Comparison of ENCODE assay signal across 9 mouse cellular contexts in the genomic region with DNA sequence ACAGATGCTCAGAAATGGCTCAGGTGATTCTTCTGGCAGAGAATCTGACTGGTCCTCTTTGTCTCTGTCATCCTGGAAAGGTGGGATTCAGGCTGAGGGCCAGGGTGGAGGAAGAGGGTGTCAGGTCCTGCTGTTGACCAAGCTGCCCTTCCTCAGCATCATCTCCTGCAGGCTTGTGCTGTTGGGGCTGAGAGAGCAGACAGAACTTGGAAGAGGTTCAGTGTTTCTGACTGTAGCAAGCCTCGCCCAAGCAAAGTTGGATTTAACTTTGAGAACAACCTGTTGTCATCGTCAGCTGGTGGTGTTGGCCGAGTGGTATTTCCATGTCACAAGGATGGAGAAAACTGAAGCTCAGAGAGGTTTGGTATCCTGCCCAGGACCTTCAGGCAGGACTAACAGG.
DNase-seq lines count a peak whose midpoint lies in the region; ATAC-seq and TF ChIP-seq lines count a peak whose summit lies in the region.
"Had no signal": no experiment of that assay in that cellular context is flagged by ENCODE, and none has a peak within 500 bp of the region (broad histone marks: within the 10 kb centered on the region; RNA-seq: fewer than 3 reads in every experiment).

No protein-coding gene starts in this region.

- no peak overlapping the region for H3K4me3 ChIP-seq in heart, embryonic 11.5 days (ENCODE audit: low read depth, low read length)
- no peak overlapping the region for H3K4me3 ChIP-seq in spleen, adult 2 months (ENCODE audit: extremely low read depth, insufficient read depth, insufficient read length)
- H3K4me3 ChIP-seq in intestine, postnatal 0 days (ENCODE audit: low read depth, low read length): 0 out of 2 replicates have a peak overlapping the region, but pooled peaks have one; percentile 9
- H3K4me3 ChIP-seq in stomach, postnatal 0 days (ENCODE audit: low read depth, low read length): no peak overlapping the region

- ATAC-seq in heart, embryonic 11.5 days (replicated peaks; ENCODE audit: insufficient number of reproducible peaks, low FRiP score, low TSS enrichment): no peak
- no peak for ATAC-seq in intestine, postnatal 0 days
- ATAC-seq in stomach, postnatal 0 days (ENCODE audit: low FRiP score, low TSS enrichment): no peak

- intact Hi-C loops in heart, postnatal 14 days (cut with DNase I): no loop called here

- no peak for DNase-seq in heart, postnatal 14 days
- DNase-seq in spleen, adult 2 months (ENCODE audit: low read depth in 1 of 2, low spot score in 2 of 2): no peak
- no peak for DNase-seq in spleen, postnatal 14 days (ENCODE audit: low spot score in 2 of 2)
- no peak for DNase-seq in stomach, postnatal 0 days (ENCODE audit: low spot score)
- DNase-seq in cerebellum, adult 11-12 months: no peak
- DNase-seq in gastrocnemius, postnatal 4 days (ENCODE audit: low spot score in 2 of 2): no peak
- DNase-seq: right cerebral cortex, adult 18-20 months had no signal

- no peaks in the 10 kb centered on the region for H3K9me3 ChIP-seq in heart, embryonic 11.5 days (replicated peaks; ENCODE audit: control insufficient read depth, low read length)
- no peaks in the 10 kb centered on the region for H3K9me3 ChIP-seq in intestine, postnatal 0 days (ENCODE audit: control insufficient read depth)
- H3K9me3 ChIP-seq in stomach, postnatal 0 days (ENCODE audit: control insufficient read depth, low read length): no peaks in the 10 kb centered on the region

- no peak for TF ChIP-seq EP300 in stomach, postnatal 0 days (optimal IDR thresholded peaks at IDR 0.05)

- TF ChIP-seq POLR2A in spleen, adult 2 months (IDR thresholded peaks at IDR 0.05; ENCODE audit: low read depth, low read length): no peak

- H3K4me2 ChIP-seq in heart, embryonic 11.5 days: no peak overlapping the region
- H3K4me2 ChIP-seq in intestine, postnatal 0 days (replicated peaks; ENCODE audit: low read depth): peak overlapping the region; percentile 53
- peak overlapping the region; percentile 24 for H3K4me2 ChIP-seq in stomach, postnatal 0 days (replicated peaks; ENCODE audit: low read depth)

- H3K4me1 ChIP-seq in heart, embryonic 11.5 days (ENCODE audit: control insufficient read depth, insufficient read depth, low read length): peaks cover 70% of the 10 kb centered on the region
- peaks cover 61% of the 10 kb centered on the region for H3K4me1 ChIP-seq in spleen, adult 2 months (ENCODE audit: control insufficient read depth, insufficient read depth, insufficient read length)
- peaks cover 22% of the 10 kb centered on the region for H3K4me1 ChIP-seq in intestine, postnatal 0 days (replicated peaks; ENCODE audit: control insufficient read depth, insufficient read depth, low read length)
- peaks cover 26% of the 10 kb centered on the region for H3K4me1 ChIP-seq in stomach, postnatal 0 days (replicated peaks; ENCODE audit: control insufficient read depth, insufficient read depth)

- no peaks in the 10 kb centered on the region for H3K27me3 ChIP-seq in heart, embryonic 11.5 days (ENCODE audit: control insufficient read depth, insufficient read depth, low read length)
- no peaks in the 10 kb centered on the region for H3K27me3 ChIP-seq in spleen, adult 2 months (ENCODE audit: control insufficient read depth, insufficient read depth, low read length)
- H3K27me3 ChIP-seq in intestine, postnatal 0 days (replicated peaks; ENCODE audit: control insufficient read depth, insufficient read depth, low read length): no peaks in the 10 kb centered on the region
- no peaks in the 10 kb centered on the region for H3K27me3 ChIP-seq in stomach, postnatal 0 days (ENCODE audit: control insufficient read depth, insufficient read depth, low read length)

- no peaks in the 10 kb centered on the region for H3K36me3 ChIP-seq in heart, embryonic 11.5 days (ENCODE audit: control insufficient read depth, insufficient read depth, low read length)
- H3K36me3 ChIP-seq in spleen, adult 2 months (ENCODE audit: control insufficient read depth, insufficient read depth, low read length): no peaks in the 10 kb centered on the region
- no peaks in the 10 kb centered on the region for H3K36me3 ChIP-seq in intestine, postnatal 0 days (ENCODE audit: control insufficient read depth, insufficient read depth)
- H3K36me3 ChIP-seq in stomach, postnatal 0 days (ENCODE audit: control insufficient read depth, insufficient read depth, low read length): no peaks in the 10 kb centered on the region

- H3K9ac ChIP-seq in heart, embryonic 11.5 days (ENCODE audit: low read depth, low read length): no peak overlapping the region
- H3K9ac ChIP-seq in intestine, postnatal 0 days (ENCODE audit: low read depth, low read length): no peak overlapping the region
- H3K9ac ChIP-seq in stomach, postnatal 0 days (ENCODE audit: low read length): peak overlapping the region; percentile 31; the same call in 1 of the 2 replicates

- no peak for TF ChIP-seq CTCF in spleen, adult 2 months (IDR thresholded peaks at IDR 0.05; ENCODE audit: extremely low read depth, insufficient read depth, insufficient read length, insufficient replicate concordance)
- TF ChIP-seq CTCF in intestine, postnatal 0 days (IDR thresholded peaks at IDR 0.05; ENCODE audit: low read depth): no peak
- TF ChIP-seq CTCF in stomach, postnatal 0 days (IDR thresholded peaks at IDR 0.05; ENCODE audit: low read depth): no peak

- 79% methylated on average over 3 of the region's 3 CpGs for WGBS in heart, embryonic 11.5 days (ENCODE audit: insufficient replicate concordance)
- WGBS in spleen, adult 2 months: 86% methylated on average over 3 of the region's 3 CpGs
- 72% methylated on average over 3 of the region's 3 CpGs for WGBS in intestine, postnatal 0 days
- WGBS in stomach, postnatal 0 days: 52% methylated on average over 3 of the region's 3 CpGs

- peak overlapping the region; percentile 91 for H3K27ac ChIP-seq in heart, embryonic 11.5 days (ENCODE audit: low read depth, low read length)
- H3K27ac ChIP-seq in spleen, adult 2 months (ENCODE audit: insufficient read depth, low read length): peak overlapping the region; percentile 56
- peak overlapping the region; percentile 74 for H3K27ac ChIP-seq in intestine, postnatal 0 days (ENCODE audit: low read depth, low read length)
- peak overlapping the region; percentile 91 for H3K27ac ChIP-seq in stomach, postnatal 0 days (replicated peaks)
